Mouse (Mus musculus): Measurements from ENCODE around the gene Mov10l1.

Gene Mov10l1

GRCm38 (mm10) chr15:89074613-89075477 lies 92.1 kb downstream of the Mov10l1 start, which contains the start of gene Trabd:
Gene Trabd, plus strand, starts transcription at chr15:89075124.
- no peak for DNase-seq (ENCODE audit: low read depth, low spot score)

DNA sequence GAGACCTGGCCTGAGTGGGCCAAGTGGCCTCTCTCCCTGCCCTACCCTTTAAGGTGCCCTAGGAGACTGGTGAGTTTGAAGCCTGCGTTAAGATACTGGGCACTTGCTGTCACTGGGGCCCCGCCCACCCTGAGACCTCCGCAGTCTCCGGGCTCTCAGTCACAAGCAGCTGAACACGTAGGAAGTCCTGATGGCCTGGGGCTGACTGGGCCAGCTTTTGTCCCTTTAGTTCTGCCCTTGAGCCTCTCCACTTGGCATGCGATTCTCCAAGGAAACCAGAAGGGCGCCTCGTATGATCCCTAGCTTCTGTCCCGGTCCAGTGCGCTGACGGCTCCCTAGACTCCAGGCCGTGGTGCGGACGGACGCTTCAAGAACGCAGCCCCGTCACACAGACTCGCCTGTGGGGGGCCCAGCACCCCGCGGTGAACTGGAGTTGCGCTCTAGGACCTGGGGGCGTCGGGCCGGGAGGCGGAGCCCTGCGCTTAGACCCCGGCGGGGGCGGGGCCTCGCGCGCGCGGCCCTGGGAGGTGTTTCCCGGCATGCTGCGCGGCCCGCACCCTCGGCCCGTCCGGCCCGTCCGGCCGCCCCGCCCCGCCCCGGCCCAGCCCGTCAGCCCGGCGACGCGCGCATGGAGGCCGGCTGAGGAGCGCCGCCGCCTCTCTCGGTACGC lies 92.9 kb downstream of the Mov10l1 start:
- peak; percentile 81 for DNase-seq (ENCODE audit: low read depth, low spot score)

DNA sequence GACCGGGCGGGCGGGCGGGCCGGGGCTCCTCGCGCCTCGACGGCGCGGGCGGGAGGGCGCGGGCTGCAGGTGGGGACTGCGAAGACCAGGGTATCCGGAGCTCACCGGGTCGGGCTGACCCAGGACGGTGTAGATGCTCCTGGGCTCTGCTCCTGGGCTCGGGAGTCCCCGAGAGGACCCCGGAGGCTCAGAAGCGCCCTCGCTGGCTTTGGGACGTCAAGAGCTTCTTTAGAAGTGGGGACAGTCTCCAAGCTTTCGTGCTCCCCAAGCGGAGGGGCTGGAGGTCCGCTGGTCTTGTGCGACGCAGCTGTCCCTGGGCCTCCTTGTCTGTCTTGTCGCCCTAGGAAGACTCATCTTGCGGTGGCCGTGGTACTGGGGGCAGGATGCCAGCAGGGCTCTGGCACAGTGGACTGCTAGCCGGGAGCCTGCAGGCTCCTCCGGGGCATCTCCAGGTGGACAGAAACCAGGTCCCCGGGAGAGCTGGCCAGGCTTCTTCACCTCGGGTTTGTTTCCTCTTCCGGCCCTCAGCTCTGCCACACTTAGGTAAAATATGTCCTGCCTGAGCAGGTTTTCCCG lies 93.5 kb downstream of the Mov10l1 start:
- no peak for DNase-seq (ENCODE audit: low read depth, low spot score)

GRCm38 (mm10) chr15:89078208-89078836 lies 95.6 kb downstream of the Mov10l1 start:
- DNase-seq (ENCODE audit: low read depth, low spot score): no peak

DNA sequence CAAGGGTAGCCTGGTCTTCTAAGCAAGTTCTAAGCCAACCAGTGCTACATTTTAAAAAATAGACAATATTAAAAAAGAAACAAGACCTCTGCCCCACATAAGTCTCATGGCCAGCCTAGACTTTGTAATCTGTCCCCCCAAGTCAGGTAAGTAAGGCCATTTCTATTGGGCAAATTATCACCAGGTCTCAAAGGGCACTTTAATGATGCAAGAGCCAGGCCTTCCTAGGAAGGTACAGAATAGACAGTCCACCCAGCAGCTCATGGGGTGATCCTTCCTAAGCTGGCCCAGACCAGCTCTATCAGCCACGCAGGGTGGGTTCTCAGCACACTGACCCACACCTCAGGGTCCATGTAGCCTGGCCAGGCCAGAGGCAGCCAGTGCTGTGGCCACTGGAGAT lies 101.2 kb downstream of the Mov10l1 start:
- DNase-seq (ENCODE audit: low read depth, low spot score): no peak

- no peak for DNase-seq (ENCODE audit: low read depth, low spot score)
Observed at GRCm38 (mm10) chr15:89084826-89085225, 102.1 kb downstream of the Mov10l1 start.

DNA sequence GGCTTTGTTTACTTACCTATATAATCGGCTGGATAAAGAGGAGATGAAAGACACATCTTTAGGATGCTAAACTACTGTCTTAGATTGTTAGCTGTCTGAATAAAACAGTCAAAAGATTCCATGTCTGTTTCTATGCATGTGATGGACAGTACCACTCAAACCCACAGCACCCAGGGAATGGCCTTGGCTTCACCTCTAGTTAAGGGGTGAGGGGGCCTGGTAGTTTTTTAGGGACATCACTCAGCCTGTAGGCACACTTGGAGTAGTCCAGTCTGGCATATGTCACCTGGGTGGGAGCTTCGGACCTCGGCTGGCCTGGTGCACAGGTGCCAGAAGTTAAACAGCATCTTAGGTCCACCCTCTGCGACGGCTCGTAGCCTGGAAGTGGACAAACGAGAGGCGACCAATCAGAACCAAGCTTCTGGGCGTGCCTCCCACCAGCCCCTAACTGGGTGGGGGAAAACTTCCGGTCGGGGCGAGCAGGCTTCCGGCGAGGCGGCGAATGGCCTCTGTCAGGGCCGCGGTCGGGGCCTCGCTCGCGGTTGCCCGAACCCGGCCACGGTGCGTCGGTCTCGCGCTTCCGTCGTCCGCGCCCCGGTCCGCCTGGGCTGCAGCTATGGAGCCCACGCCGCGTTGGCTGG lies 106.0 kb downstream of the Mov10l1 start, which contains the start of gene Selenoo:
Gene Selenoo, plus strand, starts transcription at position 478 of the 641 bp plus-strand sequence.
- DNase-seq (ENCODE audit: low read depth, low spot score): peak; percentile 84

GRCm38 (mm10) chr15:89089248-89090051 lies 106.7 kb downstream of the Mov10l1 start:
- DNase-seq (ENCODE audit: low read depth, low spot score): no peak

GRCm38 (mm10) chr15:89090662-89091061 lies 108.0 kb downstream of the Mov10l1 start:
- no peak for DNase-seq (ENCODE audit: low read depth, low spot score)

GRCm38 (mm10) chr15:89092181-89092580 lies 109.5 kb downstream of the Mov10l1 start:
- no peak for DNase-seq (ENCODE audit: low read depth, low spot score)

DNA sequence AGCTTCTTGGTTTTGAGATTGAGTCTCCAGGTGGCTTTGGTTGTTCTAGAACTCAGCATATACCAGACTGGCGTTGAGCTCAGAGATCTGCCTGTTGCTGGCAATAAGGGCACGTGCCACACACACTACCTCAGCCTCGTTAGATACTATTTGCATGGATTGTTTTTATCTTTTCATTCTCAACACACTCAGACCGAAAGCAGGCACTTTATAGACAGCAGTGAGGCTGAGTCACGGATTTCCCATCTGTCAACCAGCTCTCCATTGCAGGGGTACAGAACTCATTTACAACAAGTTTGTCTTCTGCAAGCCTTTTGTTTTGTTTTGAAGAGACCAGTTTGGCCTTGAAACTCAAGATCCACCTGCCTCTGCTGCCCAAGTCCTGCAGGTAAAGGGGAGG lies 114.7 kb downstream of the Mov10l1 start:
- no peak for DNase-seq (ENCODE audit: low read depth, low spot score)

DNA sequence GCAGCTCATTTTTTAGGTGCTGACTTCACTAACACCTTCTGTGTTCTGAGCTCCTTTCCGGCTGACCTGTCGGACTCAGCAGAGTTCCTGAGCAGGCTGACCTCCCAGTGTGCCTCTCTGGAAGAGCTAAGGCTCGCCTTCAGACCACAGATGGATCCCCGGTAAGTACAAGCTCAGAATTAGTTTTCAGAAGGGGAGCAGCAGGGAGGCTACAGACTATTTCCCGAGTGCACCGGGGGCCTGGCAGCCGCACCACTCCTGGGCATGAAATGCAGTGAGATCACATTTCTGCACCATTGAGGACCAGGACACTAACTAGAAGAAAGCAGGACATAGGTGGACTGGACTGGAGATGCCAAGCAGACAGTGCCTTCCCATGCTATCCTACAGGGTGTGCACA lies 115.9 kb downstream of the Mov10l1 start:
- DNase-seq (ENCODE audit: low read depth, low spot score): no peak

DNA sequence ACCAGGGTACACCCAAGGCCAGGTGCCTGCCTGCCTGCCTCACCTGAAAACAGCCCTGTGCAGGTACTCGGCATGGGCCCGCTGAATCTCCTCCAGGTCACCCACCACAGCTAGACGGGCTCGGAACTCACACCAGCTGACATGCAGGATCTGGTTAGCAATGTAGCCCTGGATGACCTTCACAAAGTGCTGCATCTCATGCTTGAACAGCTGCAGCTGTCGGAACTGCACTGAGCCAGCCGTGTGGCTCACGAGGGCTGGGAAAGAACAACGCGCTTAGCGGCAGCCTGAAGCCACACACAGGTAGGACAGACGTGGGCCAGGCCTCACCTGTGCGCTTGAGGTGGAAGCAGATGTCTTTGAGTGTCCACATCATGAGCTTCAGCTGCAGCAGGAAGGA lies 118.1 kb downstream of the Mov10l1 start:
- no peak for DNase-seq (ENCODE audit: low read depth, low spot score)

- no peak for DNase-seq (ENCODE audit: low read depth, low spot score)
Observed at GRCm38 (mm10) chr15:89102646-89103045, 119.9 kb downstream of the Mov10l1 start.

- DNase-seq (ENCODE audit: low read depth, low spot score): no peak
Observed at GRCm38 (mm10) chr15:89103921-89104320, 121.2 kb downstream of the Mov10l1 start.

GRCm38 (mm10) chr15:89104425-89104824 lies 121.7 kb downstream of the Mov10l1 start:
- DNase-seq (ENCODE audit: low read depth, low spot score): no peak
